Mouse (Mus musculus) midbrain, embryonic 14.5 days (tissue): Measurements from ENCODE around the gene Tanc2. TPM values are rescaled to one million over a fixed set of nuclear protein-coding genes. Genes with fewer than 3 reads are reported as not detected.

Experiments
- ATAC-seq: fragments of 200-750 bp; cut with Nextera tagmentation; 2 replicates; pipeline ENCODE4 v1.8.0; 2017; ENCODE audit warnings: moderate number of reproducible peaks, moderate library complexity; ENCODE audit not compliant: low FRiP score, low TSS enrichment
- DNase-seq: peaks from one replicate; pipeline ENCODE4 v3.0.0-alpha.2; 2015
- H3K27ac ChIP-seq: fragments of 300-500 bp; sonication (generic); replicated peaks from 2 replicates; pipeline ENCODE4 v1.5.1; 2014; ENCODE audit warnings: mild to moderate bottlenecking, low read depth, low read length, moderate library complexity
- H3K27me3 ChIP-seq: fragments of 300-500 bp; sonication (generic); 2 replicates; pipeline ENCODE4 v1.6.1; 2014; ENCODE audit warnings: low read length, control low read depth, mixed read lengths; ENCODE audit not compliant: control insufficient read depth, insufficient read depth
- H3K36me3 ChIP-seq: fragments of 300-500 bp; sonication (generic); 2 replicates; pipeline ENCODE4 v1.6.1; 2014; ENCODE audit warnings: low read length, control low read depth; ENCODE audit not compliant: control insufficient read depth, insufficient read depth
- H3K4me1 ChIP-seq: fragments of 300-500 bp; sonication (generic); 2 replicates; pipeline ENCODE4 v1.6.1; 2014; ENCODE audit warnings: mild to moderate bottlenecking, antibody characterized with exemption, low read length, control low read depth; ENCODE audit not compliant: control insufficient read depth, insufficient read depth
- H3K4me2 ChIP-seq: fragments of 300-500 bp; sonication (generic); 2 replicates; pipeline ENCODE4 v1.6.1; 2014; ENCODE audit warnings: mild to moderate bottlenecking, low read length, moderate library complexity
- H3K4me3 ChIP-seq: fragments of 300-500 bp; sonication (generic); replicated peaks from 2 replicates; pipeline ENCODE4 v1.5.1; 2014; ENCODE audit warnings: low read depth, low read length
- H3K9ac ChIP-seq: fragments of 300-500 bp; sonication (generic); replicated peaks from 2 replicates; pipeline ENCODE4 v1.6.1; 2014; ENCODE audit warnings: mild to moderate bottlenecking, low read length, moderate library complexity
- H3K9me3 ChIP-seq: fragments of 300-500 bp; sonication (generic); 2 replicates; pipeline ENCODE4 v1.6.1; 2016; ENCODE audit warnings: low read length, control low read depth, mixed read lengths; ENCODE audit not compliant: control insufficient read depth
- WGBS: fragments of 180-500 bp; shearing (Covaris S2); extraction: QIAGEN DNeasy Blood & Tissue Kit; methylation state at CpG from one replicate; pipeline ENCODE4 v1.1.7; 2014; 5-methylcytosine and 5-hydroxymethylcytosine counted together
- polyA plus RNA-seq: library from polyadenylated mRNA; unstranded; fragments of >200 nt; fragmentation: Nextera tagmentation; extraction: Ambion mirVana; gene quantifications from 2 replicates; pipeline ENCODE4 v1.2.1, GENCODE M21; 2014

The Tanc2 gene
- polyA plus RNA-seq, 1 experiment from 2014 or later = 46.4 TPM

GRCm38 (mm10) chr11:105823759-105824158 lies 234.0 kb downstream of the Tanc2 start:
- 61% methylated on average over 2 of the region's 2 CpGs for WGBS

GRCm38 (mm10) chr11:105828175-105828574 lies 238.4 kb downstream of the Tanc2 start:
- H3K27me3 ChIP-seq = no peaks in the 10 kb centered on the region
- no peak overlapping the region for H3K27ac ChIP-seq
- no peak overlapping the region for H3K4me2 ChIP-seq
- ATAC-seq = no peak
- no peak for DNase-seq
- 93% methylated on average over 2 of the region's 2 CpGs for WGBS
- H3K36me3 ChIP-seq = no peaks in the 10 kb centered on the region
- H3K4me3 ChIP-seq = no peak overlapping the region
- H3K9ac ChIP-seq = no peak overlapping the region
- H3K9me3 ChIP-seq = no peaks in the 10 kb centered on the region
- no peaks in the 10 kb centered on the region for H3K4me1 ChIP-seq

More at GRCm38 (mm10) chr11:105823759-105824158, 234.0 kb downstream of the Tanc2 start:
- Histone ChIP-seq H3K27me3 (no peaks in the 10 kb centered on the region), H3K9me3 (no peaks in the 10 kb centered on the region), H3K4me2 (no peak overlapping the region), H3K27ac (no peak overlapping the region), H3K36me3 (no peaks in the 10 kb centered on the region), H3K4me3 (no peak overlapping the region), H3K9ac (no peak overlapping the region), H3K4me1 (no peaks in the 10 kb centered on the region)
- no peak for ATAC-seq
- DNase-seq = no peak

GRCm38 (mm10) chr11:105835209-105835608 lies 245.4 kb downstream of the Tanc2 start:
- Histone ChIP-seq H3K4me1 (no peaks in the 10 kb centered on the region), H3K27me3 (no peaks in the 10 kb centered on the region), H3K9ac (no peak overlapping the region), H3K4me3 (no peak overlapping the region), H3K4me2 (no peak overlapping the region), H3K9me3 (no peaks in the 10 kb centered on the region), H3K36me3 (peaks cover 18% of the 10 kb centered on the region), H3K27ac (no peak overlapping the region)
- 95% methylated on average over 4 of the region's 4 CpGs for WGBS
- no peak for ATAC-seq
- no peak for DNase-seq

- no peaks in the 10 kb centered on the region for H3K4me1 ChIP-seq
- WGBS = 85% methylated on average over 6 of the region's 6 CpGs
- no peaks in the 10 kb centered on the region for H3K27me3 ChIP-seq
- H3K9me3 ChIP-seq = no peaks in the 10 kb centered on the region
- no peak overlapping the region for H3K27ac ChIP-seq
- no peak overlapping the region for H3K4me3 ChIP-seq
- ATAC-seq (no peak), DNase-seq (no peak)
- no peak overlapping the region for H3K4me2 ChIP-seq
- no peak overlapping the region for H3K9ac ChIP-seq
- H3K36me3 ChIP-seq = peaks cover 18% of the 10 kb centered on the region
Observed at GRCm38 (mm10) chr11:105836344-105836891, 246.6 kb downstream of the Tanc2 start.

GRCm38 (mm10) chr11:105837962-105838361 lies 248.2 kb downstream of the Tanc2 start:
- no peak overlapping the region for H3K27ac ChIP-seq
- no peaks in the 10 kb centered on the region for H3K4me1 ChIP-seq
- H3K4me3 ChIP-seq = no peak overlapping the region
- H3K27me3 ChIP-seq = no peaks in the 10 kb centered on the region
- peaks cover 18% of the 10 kb centered on the region for H3K36me3 ChIP-seq
- DNase-seq (no peak), ATAC-seq (no peak)
- no peak overlapping the region for H3K9ac ChIP-seq
- H3K4me2 ChIP-seq = no peak overlapping the region
- H3K9me3 ChIP-seq = no peaks in the 10 kb centered on the region

GRCm38 (mm10) chr11:105845901-105846300 lies 256.1 kb downstream of the Tanc2 start:
- ATAC-seq (no peak), DNase-seq (no peak)
- Histone ChIP-seq H3K27me3 (no peaks in the 10 kb centered on the region), H3K27ac (no peak overlapping the region), H3K4me3 (no peak overlapping the region), H3K9me3 (no peaks in the 10 kb centered on the region), H3K4me2 (no peak overlapping the region), H3K36me3 (peaks cover 10% of the 10 kb centered on the region; the same call in 1 of the 2 replicates), H3K9ac (no peak overlapping the region), H3K4me1 (no peaks in the 10 kb centered on the region)
- 90% methylated on average over 1 of the region's 1 CpGs for WGBS

- no peak for DNase-seq
Observed at GRCm38 (mm10) chr11:105855504-105855903, 265.7 kb downstream of the Tanc2 start.

GRCm38 (mm10) chr11:105858063-105858462 lies 268.3 kb downstream of the Tanc2 start:
- peak; percentile 39 for DNase-seq
- no peak for ATAC-seq

More at GRCm38 (mm10) chr11:105855504-105855903, 265.7 kb downstream of the Tanc2 start:
- no peaks in the 10 kb centered on the region for H3K4me1 ChIP-seq
- H3K9me3 ChIP-seq = no peaks in the 10 kb centered on the region
- no peak overlapping the region for H3K9ac ChIP-seq
- no peak for ATAC-seq
- peaks cover 11% of the 10 kb centered on the region for H3K36me3 ChIP-seq
- H3K4me2 ChIP-seq = no peak overlapping the region
- no peak overlapping the region for H3K27ac ChIP-seq
- 74% methylated on average over 3 of the region's 3 CpGs for WGBS
- no peaks in the 10 kb centered on the region for H3K27me3 ChIP-seq
- H3K4me3 ChIP-seq = no peak overlapping the region

GRCm38 (mm10) chr11:105885558-105885957 lies 295.8 kb downstream of the Tanc2 start:
- no peaks in the 10 kb centered on the region for H3K4me1 ChIP-seq
- H3K4me2 ChIP-seq = no peak overlapping the region
- DNase-seq = no peak
- no peaks in the 10 kb centered on the region for H3K9me3 ChIP-seq
- H3K9ac ChIP-seq = no peak overlapping the region
- H3K27ac ChIP-seq = no peak overlapping the region
- H3K4me3 ChIP-seq = no peak overlapping the region
- WGBS = 93% methylated on average over 1 of the region's 1 CpGs
- H3K36me3 ChIP-seq = peaks cover 18% of the 10 kb centered on the region
- no peaks in the 10 kb centered on the region for H3K27me3 ChIP-seq
- no peak for ATAC-seq

More at GRCm38 (mm10) chr11:105858063-105858462, 268.3 kb downstream of the Tanc2 start:
- H3K4me2 ChIP-seq = no peak overlapping the region
- H3K9me3 ChIP-seq = no peaks in the 10 kb centered on the region
- H3K4me1 ChIP-seq = no peaks in the 10 kb centered on the region
- H3K4me3 ChIP-seq = no peak overlapping the region
- no peak overlapping the region for H3K9ac ChIP-seq
- peaks cover 15% of the 10 kb centered on the region for H3K36me3 ChIP-seq
- H3K27ac ChIP-seq = no peak overlapping the region
- no peaks in the 10 kb centered on the region for H3K27me3 ChIP-seq
